Mouse (Mus musculus) kidney, postnatal 10 days (tissue): ENCODE measurements around the gene Tmem203.

Experiments
- DNase-seq: peaks from one replicate; pipeline ENCODE4 v3.0.0; 2021; ENCODE audit warnings: mixed read lengths

Gene Tmem203

DNA sequence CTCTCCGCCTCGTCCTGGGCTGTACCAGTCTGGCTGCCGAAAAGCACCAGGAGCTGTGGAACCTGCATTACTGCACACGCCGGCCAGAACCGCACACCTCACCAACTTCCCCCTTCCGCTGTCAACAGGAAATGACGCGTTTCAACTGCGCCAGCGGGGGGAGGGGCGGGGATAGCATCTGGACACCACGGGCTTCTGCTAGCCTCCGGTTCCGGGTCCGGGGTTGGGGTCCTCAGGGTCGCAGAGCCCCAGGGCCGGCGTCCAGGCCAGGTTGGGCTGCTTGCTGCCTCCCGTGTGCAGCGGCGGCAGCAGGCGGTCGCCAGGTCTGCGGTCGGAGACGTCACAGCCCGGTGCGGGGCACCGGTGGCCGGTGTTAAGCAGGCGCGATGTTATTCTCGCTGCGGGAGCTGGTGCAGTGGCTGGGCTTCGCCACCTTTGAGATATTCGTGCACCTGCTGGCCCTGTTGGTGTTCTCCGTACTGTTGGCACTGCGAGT, at the start of gene Tmem203:
TSS of gene Tmem203 (plus strand) at position 156 of the 496 bp plus-strand sequence.
- DNase-seq: peak; percentile 94

DNA sequence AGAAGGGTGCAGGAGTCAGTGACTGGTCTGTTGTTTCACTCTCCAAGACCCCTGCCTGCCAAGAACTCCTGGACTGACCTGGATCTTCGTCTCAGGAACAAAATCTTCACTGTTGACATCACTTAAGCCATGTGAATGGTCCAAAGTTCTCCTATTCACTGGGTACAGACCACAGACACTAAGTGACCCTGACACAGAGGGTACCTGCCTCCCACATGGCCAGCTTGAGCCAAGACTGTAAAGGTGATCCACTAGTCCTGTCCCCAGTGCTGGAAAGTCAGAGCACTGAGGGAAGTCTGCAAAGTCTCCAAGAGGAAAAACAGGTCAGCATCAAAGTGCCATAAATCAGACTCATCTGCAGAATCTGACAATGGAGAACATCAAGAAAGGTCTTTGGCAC, 47.6 kb upstream of the Tmem203 start:
- no peak for DNase-seq

DNA sequence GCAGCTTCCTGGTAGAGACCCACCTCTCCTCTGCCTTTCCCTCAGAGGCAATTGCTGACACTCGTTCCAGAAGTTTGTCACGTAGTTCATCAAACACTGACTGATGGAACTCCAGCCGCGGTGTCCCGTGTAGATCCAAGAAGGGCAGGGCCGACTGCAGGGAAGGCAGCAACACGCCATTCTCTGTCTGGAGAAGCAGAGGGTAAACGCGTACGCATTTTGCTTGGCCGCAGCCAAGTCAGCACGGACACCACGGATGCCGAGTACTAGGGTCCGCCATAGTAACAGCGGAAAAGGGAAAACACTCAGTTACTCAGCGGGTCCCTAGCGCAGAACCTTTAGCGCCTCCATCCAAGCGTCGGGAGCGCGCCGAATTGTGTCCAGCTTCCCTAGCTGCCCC, 44.6 kb upstream of the Tmem203 start:
- DNase-seq: no peak

DNA sequence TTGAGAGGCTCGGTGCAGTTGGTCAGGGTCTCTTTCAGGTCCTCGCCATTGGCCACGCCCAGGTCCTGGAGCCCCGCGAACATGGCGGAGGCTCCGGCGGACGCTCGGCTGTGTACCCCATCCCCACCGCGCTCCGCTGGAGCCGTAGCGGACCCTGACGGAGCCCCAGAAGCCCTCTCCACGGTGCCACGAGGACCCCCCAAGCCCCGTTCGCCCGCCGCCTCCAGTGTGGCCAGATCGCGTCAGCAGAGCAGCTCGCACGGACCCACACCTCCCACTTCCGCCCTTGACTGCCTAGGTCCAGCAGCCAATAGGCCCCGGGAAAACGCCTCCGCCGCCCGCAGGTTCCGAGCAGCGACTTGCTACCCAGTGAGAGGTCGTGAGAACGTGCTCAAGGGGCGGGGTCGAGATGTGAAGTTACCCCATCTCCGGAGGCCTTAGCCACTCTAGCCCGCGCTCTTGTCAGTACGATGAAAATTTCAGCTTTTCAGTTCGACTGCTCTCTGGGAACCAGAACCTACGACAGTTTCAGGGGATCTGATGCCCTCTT, 44.0 kb upstream of the Tmem203 start, which contains the start of gene Nelfb:
TSS of gene Nelfb (minus strand) at position 369 of the 550 bp plus-strand sequence.
- DNase-seq: peak; percentile 94

DNA sequence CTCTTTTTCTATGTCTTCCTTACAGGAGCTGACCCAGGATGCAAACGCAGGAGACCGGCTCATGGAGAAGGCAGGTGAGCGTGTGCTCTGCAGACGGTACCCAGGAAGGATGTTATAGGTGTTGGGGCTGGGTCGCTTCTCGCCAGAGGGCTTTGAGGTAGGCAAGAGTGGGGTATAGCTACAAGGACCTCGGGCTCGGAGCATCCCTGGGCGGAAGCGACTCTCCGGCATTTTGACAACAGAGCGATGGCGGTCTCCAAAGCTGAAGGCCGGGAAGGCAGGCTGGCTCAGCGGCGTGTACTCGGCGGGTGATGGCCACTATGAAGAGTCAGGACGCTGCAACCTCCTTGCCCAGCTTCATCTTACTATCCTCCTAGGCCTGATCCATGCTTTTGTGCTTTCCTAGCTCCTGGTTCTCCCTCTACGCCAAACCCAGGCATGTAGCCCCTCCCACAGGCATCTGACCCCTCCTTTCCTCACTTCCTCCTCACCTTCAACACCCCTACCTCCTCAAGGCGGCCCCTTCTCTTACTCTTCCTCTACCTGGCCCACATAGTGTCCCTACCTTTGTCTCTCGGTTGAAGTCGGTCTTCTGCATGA, 41.9 kb upstream of the Tmem203 start:
- no peak for DNase-seq

DNA sequence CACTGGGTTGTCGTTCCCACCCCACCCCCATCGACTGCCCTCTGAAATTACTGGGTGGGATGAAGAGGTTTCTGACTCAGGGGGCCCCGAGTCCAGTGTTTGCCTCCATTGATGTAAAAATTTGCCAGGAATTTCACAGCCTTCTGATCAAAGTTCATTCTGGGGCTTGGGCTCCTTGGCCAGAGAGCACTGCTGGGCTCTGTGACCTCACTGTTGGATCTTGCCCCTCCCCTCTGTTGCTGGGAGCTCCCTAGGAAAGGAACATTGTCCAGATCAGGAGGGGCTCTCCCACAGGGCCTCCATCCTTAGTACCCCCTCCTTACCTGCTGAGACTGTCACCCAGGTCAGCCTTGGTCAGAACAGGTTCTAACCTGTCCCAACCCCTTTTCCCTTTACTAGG, 40.8 kb upstream of the Tmem203 start, which contains the start of gene Stpg3:
TSS of gene Stpg3 (minus strand) at position 194 of the 400 bp plus-strand sequence.
- DNase-seq: peak; percentile 56

DNA sequence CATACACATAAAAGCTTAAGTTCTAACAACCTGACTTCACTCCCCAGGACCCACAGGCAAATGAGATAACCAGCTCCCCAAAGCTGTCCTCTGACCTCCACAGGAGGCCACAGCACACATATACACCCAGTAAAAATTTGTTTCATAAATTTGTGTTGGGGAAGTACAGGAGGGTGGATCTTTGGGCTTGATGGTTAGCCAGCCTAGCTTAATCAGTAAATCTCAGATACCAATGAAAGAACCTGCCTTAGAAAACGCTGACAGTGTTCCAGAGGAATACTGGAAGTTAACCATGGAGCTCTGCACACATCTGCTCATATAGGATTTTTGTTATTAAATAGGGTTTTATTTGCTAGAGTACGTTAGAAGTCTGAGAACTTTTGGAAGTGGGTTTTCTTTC, 37.6 kb upstream of the Tmem203 start:
- DNase-seq: no peak

DNA sequence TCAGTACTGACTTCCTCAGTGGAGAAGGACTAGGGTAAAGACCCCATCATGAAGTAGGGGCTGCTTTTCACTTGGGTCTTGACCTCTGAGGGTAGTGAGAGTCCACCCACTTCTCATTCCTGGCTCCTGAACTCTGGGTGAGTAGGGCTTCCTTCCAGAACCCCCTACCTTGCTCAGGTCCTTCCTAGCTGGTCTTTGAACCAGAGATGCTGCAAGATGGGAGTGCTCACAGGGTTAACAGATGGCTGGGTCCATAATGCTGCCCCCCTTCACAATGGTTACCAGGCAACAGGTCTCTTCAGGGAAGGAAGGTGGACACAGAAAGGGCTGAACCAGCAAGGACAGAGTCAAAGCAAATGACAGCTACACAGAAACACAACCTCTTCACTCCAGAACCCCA, 36.8 kb upstream of the Tmem203 start, which contains the start of gene Fam166a:
TSS of gene Fam166a (plus strand) at position 301 of the 400 bp plus-strand sequence.
- no peak for DNase-seq

DNA sequence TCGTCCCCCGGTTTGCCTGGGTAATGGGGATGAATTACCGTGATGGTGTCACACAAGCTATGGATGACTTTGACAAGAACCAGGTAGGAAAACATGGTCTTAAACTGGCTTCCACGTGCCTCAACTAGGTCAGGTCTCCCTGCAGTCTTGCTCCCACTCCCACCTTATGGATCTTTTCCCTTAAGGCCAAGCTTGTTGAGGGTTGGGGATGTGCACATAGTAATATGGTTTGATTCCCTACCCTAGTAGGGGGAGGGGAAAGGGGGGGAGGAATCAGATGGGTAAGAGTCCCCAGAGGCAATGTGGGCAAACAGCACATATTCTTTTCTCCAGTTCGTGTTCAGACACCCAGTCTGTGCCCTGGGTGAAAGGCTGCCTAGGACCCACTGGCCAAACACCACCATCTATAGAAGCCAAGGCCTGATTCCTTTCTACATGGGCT, 33.9 kb upstream of the Tmem203 start:
- no peak for DNase-seq

DNA sequence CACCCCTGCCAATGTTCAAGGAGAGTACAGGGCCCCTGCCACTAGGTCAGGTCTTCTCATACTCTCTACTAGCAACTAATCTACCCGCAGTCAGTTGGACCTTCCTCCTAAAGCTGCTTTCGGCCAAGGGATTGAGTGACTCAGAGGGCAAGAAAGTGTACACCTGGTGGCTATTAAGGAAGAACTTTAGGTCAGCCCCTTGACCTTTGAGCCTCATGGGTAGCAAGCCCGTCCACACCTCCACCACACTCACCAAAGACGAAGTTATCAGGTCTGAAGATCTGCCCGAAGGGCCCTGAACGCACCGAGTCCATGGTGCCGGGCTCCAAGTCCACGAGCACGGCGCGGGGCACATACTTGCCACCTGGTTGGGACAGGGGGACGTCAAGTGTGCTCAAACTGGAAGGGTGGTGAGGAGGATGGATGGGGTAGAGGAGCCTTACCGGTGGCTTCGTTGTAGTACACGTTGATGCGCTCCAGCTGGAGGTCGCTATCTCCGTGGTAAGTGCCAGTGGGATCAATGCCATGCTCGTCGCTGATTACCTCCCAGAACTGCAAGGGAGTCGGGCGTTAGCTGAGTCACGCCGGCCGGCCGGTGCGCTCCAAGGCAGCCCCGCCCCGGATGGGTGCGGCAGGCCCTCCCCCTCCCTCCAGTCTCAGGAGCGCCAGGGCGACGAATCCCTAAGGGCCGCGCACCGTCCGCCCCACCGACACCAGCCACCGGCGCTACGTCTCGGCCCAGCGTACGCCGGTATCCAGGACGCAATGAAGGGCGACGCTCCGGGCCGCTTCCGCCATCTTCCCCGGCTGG, 31.4 kb upstream of the Tmem203 start:
- DNase-seq: peak; percentile 87

DNA sequence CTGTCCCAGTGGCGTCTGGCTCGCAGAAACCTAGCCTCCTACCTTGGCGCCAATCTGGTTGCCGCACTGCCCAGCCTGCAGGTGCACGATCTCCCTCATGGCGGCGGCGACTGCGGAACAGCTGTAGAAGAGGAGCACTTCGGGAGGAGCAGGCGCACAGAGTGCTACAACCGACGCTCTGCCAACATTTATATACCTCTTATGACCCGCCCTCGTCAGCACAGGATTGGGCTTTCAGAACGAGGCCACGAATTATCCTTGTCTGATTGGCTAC, 30.8 kb upstream of the Tmem203 start, which contains the start of gene Tubb4b:
TSS of gene Tubb4b (minus strand) at position 211 of the 274 bp plus-strand sequence.
- no peak for DNase-seq

DNA sequence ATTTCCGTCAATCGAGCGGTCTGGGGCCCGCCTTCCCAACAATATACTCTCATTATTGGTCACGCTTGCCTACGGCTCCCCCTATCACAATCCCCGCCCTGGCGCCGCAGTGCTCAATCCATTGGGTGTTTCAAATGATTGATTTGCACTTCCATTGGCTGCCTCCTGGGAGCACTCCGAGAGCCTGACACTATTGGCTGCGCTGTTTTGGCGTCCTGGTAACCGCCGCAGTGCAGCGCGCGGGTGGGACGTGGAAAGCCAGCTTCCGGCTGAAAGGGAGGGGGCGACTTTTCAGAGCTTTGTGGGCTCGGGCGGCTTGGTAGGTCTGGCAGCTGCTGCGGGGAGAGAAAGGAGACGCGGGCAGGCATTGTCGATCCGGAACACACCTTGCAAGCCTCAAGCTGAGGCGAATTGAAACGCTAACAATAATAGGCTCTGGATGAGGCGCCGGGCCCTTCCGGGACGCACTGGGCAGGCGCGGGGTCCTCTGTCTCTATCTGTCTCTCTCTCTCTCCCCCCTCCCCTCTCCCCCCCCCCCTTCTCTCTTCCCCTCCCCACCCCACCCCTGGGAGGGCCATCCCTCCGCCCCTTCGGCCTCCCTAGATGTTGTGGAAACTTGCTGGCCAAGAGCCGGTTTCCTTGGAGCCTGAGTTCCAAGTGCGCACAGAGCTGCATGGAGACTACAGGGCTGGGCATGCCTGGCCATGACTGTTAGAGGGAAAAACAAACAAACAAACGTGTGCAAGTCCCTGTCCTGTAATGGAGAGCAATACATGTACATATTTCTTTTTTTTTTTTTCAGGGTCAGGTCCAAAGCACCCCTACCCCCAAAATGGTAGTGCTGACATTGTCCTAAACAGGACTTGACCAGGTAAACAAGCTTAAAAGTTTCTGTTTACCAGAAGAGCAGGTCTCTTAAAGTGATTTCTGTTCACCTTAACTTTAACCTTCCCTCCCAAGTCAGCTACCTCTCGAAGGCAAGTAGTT, 30.2 kb upstream of the Tmem203 start:
- DNase-seq: peak; percentile 98

DNA sequence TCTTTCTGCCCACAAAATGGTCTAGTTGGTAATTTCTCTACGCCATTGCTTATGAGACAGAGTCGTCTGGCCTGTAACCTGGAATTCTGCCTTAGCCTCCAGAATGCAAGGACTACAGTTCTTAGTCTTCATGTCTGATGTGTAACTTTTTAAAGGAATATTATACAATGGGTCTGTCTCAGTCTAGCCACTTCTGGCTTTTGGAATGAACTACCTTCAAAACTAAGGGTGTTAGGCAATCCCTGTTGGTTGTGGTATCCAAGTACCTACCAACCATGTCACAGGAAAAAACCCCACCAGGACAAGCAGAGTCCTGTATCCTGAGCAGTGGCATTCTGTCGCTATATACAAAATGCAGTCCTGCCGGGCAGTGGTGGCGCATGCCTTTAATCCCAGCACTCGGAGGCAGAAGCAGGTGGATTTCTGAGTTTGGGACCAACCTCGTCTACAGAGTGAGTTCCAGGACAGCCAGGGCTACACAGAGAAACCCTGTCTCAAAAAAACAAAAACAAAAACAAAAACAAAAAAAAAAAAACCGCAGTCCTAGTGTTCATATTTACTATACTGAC, 29.3 kb upstream of the Tmem203 start:
- no peak for DNase-seq

DNA sequence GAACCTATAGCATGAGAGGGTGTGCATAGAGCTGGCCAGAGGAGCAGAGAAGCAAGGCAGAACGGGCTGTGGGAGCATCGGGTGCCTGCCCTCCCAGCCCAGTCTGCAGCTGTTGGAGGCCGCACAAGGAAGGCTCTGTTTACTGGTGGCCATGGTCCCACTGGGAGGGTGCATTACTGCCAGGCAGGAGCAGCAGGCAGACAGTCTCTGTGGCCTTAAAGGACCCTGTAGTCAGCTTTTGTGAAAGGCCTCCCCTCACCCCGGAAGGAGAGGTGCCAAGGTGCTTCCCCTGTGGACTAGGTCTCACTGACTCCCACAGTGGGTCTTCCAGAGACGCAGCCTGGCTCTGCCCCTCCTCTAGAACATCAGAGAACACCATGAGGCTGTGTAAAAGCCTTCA, 28.4 kb upstream of the Tmem203 start:
- no peak for DNase-seq

DNA sequence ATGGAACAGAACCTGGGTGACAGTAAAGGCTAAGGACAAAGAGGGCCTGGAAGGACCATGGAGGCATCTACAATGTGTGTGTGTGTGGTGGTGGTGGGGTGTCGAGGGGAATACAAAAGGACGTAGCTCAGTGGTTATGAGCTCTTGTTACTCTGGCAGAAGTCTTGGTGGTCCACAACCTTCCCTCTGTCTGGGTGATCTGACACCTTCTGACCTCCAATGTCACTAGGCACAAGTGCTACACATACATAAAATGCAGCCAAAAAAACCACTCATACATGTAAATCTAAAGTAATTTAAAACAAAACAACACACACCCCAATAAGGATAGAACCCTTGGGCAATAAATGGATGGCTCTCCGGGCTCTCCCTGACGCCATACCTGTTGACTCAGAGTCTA, 27.8 kb upstream of the Tmem203 start:
- DNase-seq: no peak

DNA sequence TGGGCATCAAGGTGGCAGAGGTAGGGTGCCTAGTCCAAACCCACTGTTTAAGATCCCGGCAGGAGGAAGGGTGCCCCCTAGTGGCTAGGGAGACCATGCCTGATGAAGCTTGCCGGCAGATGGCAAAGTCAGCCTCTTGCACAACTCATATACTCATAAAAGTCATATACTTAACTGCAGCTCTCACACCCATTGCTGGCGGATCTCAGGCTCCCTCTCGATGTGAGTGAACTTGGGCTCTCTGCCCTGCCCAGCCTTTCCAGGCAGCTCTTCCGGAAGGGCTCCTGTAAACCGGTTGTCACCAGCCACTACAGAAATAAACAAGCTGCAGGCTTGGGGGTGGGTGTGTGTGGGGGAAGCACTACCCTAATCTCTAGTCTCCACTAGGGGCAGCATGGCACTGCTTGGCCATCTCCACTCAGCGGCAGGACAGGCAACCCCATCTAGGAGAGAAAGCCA, 26.8 kb upstream of the Tmem203 start:
- peak; percentile 92 for DNase-seq

DNA sequence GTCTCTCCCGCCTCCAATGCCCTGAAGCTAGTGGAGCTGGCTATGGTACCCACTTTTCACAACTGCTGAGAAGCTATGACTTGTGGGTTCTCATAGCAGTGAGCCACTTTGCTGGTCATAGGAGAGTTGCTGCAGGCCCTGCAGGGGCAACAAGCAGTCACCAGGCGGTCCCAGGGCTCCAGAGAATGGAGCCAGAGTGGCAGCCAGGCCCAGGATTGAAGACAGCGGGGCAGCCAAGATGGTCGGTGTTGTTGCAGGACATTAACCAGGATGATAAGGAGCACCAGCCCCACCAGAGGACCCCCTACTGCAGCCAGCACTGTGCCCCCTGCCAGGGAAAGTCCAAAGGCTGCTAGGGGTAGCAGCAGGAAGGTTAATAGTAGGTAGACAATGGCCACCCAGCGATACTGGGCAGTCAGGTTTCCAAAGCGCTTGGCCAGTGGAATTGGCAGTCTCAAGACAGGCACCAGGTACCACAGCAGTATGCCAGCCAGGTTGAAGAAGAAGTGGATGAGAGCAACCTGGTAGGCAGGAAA, 26.2 kb upstream of the Tmem203 start:
- no peak for DNase-seq

DNA sequence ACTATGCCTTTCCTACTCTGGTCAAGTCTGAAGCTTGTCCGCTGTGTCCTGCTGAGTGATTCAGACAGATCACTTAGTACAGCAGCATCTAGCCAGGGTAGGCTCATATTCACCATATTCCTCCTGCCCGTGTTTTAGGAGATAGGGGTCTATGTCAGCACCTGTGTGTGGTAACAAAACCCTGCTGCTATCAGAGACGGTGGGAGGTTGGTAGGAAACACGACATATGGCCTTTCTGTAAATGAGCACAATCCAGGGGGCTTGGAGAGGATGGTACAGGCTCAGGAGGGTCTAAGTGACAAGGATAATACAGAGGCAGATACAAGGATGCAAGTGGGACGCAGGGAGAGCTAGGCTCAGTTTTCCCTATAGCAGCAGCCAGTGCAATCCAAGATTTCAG, 25.7 kb upstream of the Tmem203 start:
- DNase-seq: no peak

DNA sequence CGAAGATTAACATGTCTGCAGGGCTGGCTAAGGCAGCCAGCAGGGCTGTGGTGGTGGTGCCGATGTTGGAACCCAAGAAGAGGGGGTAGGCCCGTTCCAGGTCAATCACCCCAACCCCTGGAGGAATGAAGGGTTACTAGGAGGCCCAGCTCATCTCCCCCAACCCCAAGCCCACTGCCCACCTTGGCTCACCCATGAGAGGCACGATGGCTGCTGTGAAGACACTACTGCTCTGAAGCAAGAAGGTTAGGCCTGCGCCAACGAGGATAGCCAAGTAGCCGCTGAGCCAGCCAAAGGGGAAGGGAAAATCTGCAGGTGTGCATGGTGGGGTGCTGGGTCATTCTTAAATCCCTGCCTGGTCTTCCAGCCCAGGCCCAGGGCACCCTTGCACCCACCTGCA, 24.7 kb upstream of the Tmem203 start:
- no peak for DNase-seq

DNA sequence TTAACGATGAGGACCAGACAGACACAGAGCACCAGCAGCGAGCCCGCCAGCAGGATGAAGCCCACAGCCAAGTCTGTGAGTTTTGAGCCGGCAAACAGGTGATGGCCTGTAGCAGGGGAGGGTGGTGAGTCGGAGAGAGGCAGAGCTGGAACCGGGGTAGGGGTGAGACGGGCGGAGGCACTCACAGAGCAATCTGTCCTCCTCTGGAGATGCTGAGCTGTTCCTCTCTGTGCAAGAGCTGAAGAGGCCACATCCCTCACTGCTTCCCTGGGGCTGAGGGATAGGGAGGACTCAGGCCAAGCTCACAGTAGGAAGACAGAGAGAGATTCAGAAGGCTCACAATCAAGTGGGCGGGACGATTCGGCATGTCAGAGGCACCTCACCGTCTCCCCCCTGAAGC, 24.2 kb upstream of the Tmem203 start:
- no peak for DNase-seq

DNA sequence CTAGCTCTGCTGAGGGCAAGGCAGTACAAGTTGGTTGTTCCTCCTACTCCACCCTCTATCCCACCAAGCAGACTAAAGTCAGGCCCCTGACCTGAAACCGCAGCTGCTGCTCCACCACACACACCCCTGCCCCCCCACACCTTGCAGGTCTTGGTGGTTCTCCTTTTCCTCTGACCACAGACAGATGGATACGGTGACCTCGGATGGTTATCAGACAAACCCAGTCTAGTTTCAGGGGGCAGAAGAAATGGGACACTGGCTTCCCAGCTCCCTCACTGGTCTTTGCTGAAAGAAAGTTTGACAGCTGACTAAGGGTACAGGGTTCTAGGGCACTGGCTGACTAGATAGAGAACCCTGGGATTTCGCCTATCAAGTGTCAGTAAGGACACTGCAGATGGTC, 21.8 kb upstream of the Tmem203 start:
- no peak for DNase-seq

DNA sequence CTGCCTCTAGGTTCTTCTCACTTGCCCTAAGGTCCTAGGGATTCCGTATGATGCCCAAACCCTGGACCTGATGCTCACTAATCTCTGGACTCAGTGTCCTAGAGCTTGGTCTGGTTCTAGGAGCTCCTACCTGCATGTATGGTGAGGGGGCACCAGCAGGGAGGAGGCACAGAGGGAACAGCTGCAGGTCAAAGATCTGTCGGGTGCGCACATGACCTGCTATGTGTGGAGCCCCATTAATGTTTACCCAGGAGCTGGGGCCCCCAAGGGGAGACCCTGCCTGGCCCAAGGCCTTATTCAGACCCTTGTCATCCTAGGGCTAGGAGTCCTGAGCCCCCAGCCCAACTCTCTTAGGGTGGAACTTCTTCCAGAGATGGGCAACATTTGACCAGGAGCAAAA, 21.2 kb upstream of the Tmem203 start, which contains the start of gene Slc34a3:
TSS of gene Slc34a3 (minus strand) at position 315 of the 400 bp plus-strand sequence.
- peak; percentile 61 for DNase-seq
